Mouse (Mus musculus) 3T3-L1 (cell line): ENCODE data around the gene Gm4788.
"Not testable (repeated sequence)": the region's sequence is repeated elsewhere in the genome, so short reads cannot be mapped to it uniquely, and the experiment has no call there.

ENCODE experiments used
- DNase-seq: peaks from one replicate; pipeline ENCODE4 v3.0.0-alpha.2; 2015; ENCODE audit warnings: low read depth, low spot score

Gene Gm4788

GRCm38 (mm10) chr1:139781143-139781542 lies at the start of gene Gm4788:
Gene Gm4788 (minus strand): TSS chr1:139781243.
- no peak for DNase-seq

DNA sequence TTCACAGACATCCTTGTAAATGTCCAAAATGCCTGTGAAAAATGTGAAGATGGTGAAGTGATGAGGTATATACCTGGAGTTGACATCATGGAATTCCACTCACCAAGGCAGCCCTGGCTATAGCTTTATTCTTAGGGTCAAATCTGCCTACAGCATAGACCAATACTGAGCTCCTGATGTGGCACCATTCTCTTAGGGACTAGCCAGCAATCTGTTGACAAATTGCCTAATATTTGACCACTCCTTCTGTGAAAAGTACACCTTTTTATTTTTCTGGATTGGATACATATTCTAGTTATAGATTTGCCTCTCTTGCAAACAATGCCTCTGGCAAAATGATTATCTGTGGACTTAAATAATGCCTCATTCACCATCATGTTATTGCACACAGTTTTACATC lies 27.6 kb upstream of the Gm4788 start:
- no peak for DNase-seq

- DNase-seq, result not testable (repeated sequence)
Observed at GRCm38 (mm10) chr1:139769913-139770312, 11.1 kb downstream of the Gm4788 start.

- DNase-seq, result not testable (repeated sequence)
Observed at GRCm38 (mm10) chr1:139716681-139717080, 64.4 kb downstream of the Gm4788 start.

DNA sequence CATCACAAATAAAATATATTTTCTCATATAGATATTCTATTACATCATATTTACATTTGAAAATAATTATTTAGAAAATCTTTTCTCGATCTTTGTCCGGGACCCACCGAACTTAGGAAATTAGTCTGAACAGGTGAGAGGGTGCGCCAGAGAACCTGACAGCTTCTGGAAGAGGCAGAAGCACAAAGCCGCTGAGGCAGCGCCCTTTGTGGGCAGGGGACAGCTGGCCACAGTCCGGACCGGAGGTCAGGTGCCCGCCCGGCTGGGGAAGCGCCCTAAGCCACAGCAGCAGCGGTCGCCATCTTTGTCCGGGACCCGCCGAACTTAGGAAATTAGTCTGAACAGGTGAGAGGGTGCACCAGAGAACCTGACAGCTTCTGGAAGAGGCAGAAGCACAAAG lies 64.8 kb downstream of the Gm4788 start:
- not testable (repeated sequence) for DNase-seq

GRCm38 (mm10) chr1:139649921-139650320 lies 131.1 kb downstream of the Gm4788 start:
- peak; percentile 14 for DNase-seq
